ENCODE assay signal across 18 mouse cellular contexts in the genomic region with DNA sequence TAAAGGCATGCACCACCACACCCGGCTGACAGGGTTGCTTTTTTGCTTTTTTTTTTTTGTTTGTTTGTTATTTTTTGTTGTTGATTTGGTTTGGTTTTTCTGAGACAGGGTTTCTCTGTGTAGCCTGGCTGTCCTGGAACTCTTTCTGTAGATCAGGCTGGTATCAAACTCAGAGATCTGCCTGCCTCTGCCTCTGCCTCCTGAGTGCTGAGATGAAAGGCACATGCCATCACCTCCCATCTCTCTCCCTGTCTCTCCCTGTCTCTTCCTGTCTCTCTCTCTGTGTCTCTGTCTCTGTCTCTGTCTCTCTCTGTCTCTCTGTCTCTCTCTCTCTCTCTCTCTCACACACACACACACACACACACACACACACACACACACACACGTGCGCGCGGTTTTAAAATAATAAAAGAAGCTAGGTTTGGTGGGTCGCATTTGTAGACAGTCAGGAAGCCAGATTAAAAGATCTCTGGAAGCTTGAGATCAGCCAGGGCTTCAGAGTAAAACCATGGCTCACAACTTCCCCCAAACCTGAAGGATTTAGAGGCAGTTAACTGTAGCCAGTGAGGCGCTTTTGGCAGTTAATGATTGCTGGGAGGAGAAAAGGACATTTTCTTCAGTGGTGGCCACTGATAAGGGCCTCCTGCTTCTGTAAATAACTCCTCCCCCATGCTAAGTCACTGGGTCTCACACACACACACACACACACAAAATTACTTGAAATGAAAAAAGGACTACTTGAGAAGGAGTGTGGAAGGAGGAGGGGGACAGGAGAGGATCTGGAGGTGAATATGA. TPM values are rescaled to one million over a fixed set of nuclear protein-coding genes. Genes with fewer than 3 reads are reported as not detected.
A peak's percentile ranks its signal among the peaks of the same experiment; 100 is the strongest.
DNase-seq lines count a peak whose midpoint lies in the region; ATAC-seq and TF ChIP-seq lines count a peak whose summit lies in the region.
"Had no signal": no experiment of that assay in that cellular context is flagged by ENCODE, and none has a peak within 500 bp of the region (broad histone marks: within the 10 kb centered on the region; RNA-seq: fewer than 3 reads in every experiment).

No protein-coding gene starts in this region.

- H3K27me3 ChIP-seq in liver, embryonic 14.5 days (ENCODE audit: control insufficient read depth, insufficient read depth, low read length), result no peaks in the 10 kb centered on the region
- no peaks in the 10 kb centered on the region for H3K27me3 ChIP-seq in midbrain, embryonic 10.5 days (ENCODE audit: low read depth, poor library complexity, severe bottlenecking)
- H3K27me3 ChIP-seq in hindbrain, embryonic 14.5 days (ENCODE audit: control insufficient read depth, insufficient read depth, low read length), result no peaks in the 10 kb centered on the region
- H3K27me3 ChIP-seq: CH12.LX; embryonic facial prominence, embryonic 12.5 days; heart, embryonic 13.5 days; neural tube, embryonic 12.5 days had no signal

- WGBS in liver, embryonic 14.5 days (ENCODE audit: insufficient replicate concordance), result 19% methylated on average over 7 of the region's 7 CpGs
- WGBS in midbrain, embryonic 10.5 days, result 69% methylated on average over 7 of the region's 7 CpGs
- WGBS in hindbrain, embryonic 14.5 days, result 84% methylated on average over 7 of the region's 7 CpGs

- peak; percentile 11 for DNase-seq in spleen, adult 12 weeks (ENCODE audit: low spot score)
- no peak for DNase-seq in spleen, postnatal 14 days (ENCODE audit: low spot score in 2 of 2)
- DNase-seq in liver, embryonic 14.5 days (ENCODE audit: low read depth in 3 of 3, low spot score in 3 of 3), result peak; percentile 62 to 68 (median 64)
- DNase-seq in midbrain, embryonic 10.5 days (ENCODE audit: low spot score), result no peak
- no peak for DNase-seq in hindbrain, embryonic 14.5 days (ENCODE audit: low spot score)
- DNase-seq in layer of hippocampus, postnatal 14 days (ENCODE audit: low spot score in 2 of 2), result no peak
- DNase-seq: cerebellum, adult 11 months; cerebellum, postnatal 36 days; gastrocnemius, postnatal 36 days; kidney, postnatal 4 days; lung, adult 18-20 months had no signal

- H3K4me2 ChIP-seq in liver, embryonic 14.5 days (ENCODE audit: low read depth), result peak overlapping the region; percentile 57
- no peak overlapping the region for H3K4me2 ChIP-seq in hindbrain, embryonic 14.5 days (replicated peaks)
- H3K4me2 ChIP-seq: embryonic facial prominence, embryonic 12.5 days; heart, embryonic 13.5 days; neural tube, embryonic 12.5 days had no signal

- peak; percentile 83 for TF ChIP-seq EP300 in liver, embryonic 14.5 days (IDR thresholded peaks at IDR 0.05; ENCODE audit: low read depth)

- peaks cover 16 to 35% of the 10 kb centered on the region in 2 experiments for H3K4me1 ChIP-seq in liver, embryonic 14.5 days (replicated peaks; ENCODE audit: control insufficient read depth in 2 of 2, insufficient read depth in 2 of 2, low read length in 1 of 2)
- H3K4me1 ChIP-seq in midbrain, embryonic 10.5 days, result no peaks in the 10 kb centered on the region
- no peaks in the 10 kb centered on the region for H3K4me1 ChIP-seq in hindbrain, embryonic 14.5 days (replicated peaks; ENCODE audit: control insufficient read depth, insufficient read depth, low read length)
- H3K4me1 ChIP-seq: embryonic facial prominence, embryonic 12.5 days; heart, embryonic 13.5 days; neural tube, embryonic 12.5 days had no signal

- peak overlapping the region; percentile 57 for H3K9ac ChIP-seq in liver, embryonic 14.5 days (replicated peaks)
- no peak overlapping the region for H3K9ac ChIP-seq in hindbrain, embryonic 14.5 days
- H3K9ac ChIP-seq: embryonic facial prominence, embryonic 12.5 days; heart, embryonic 13.5 days; neural tube, embryonic 12.5 days had no signal

- peak; percentile 95 for ATAC-seq in erythroblast, adult 5-6 weeks (replicated peaks; ENCODE audit: low FRiP score, poor library complexity, severe bottlenecking)
- ATAC-seq in liver, embryonic 14.5 days (ENCODE audit: insufficient read depth), result peak; percentile 88
- no peak for ATAC-seq in hindbrain, embryonic 14.5 days (ENCODE audit: low FRiP score)
- ATAC-seq: inflammation-experienced regulatory T-cells, adult 6 months had no signal

- no peak overlapping the region for H3K4me3 ChIP-seq in liver, embryonic 14.5 days (ENCODE audit: insufficient read depth in 1 of 2, low read depth in 2 of 2, low read length in 2 of 2)
- H3K4me3 ChIP-seq in midbrain, embryonic 10.5 days, result no peak overlapping the region
- H3K4me3 ChIP-seq in hindbrain, embryonic 14.5 days (replicated peaks; ENCODE audit: low read length), result no peak overlapping the region
- H3K4me3 ChIP-seq: embryonic facial prominence, embryonic 12.5 days; heart, embryonic 13.5 days; neural tube, embryonic 12.5 days had no signal

- H3K9me3 ChIP-seq in liver, embryonic 14.5 days (ENCODE audit: control insufficient read depth, low read length), result no peaks in the 10 kb centered on the region
- 0 out of 2 replicates have a peak, but pooled peaks cover 5% of the 10 kb centered on the region for H3K9me3 ChIP-seq in midbrain, embryonic 10.5 days (replicated peaks)
- H3K9me3 ChIP-seq in hindbrain, embryonic 14.5 days (ENCODE audit: control insufficient read depth, low read length), result no peaks in the 10 kb centered on the region
- H3K9me3 ChIP-seq: embryonic facial prominence, embryonic 12.5 days; heart, embryonic 13.5 days; neural tube, embryonic 12.5 days had no signal

- H3K36me3 ChIP-seq in liver, embryonic 14.5 days (replicated peaks; ENCODE audit: control insufficient read depth, insufficient read depth, low read depth), result no peaks in the 10 kb centered on the region; the same call in 1 of the 2 replicates
- peaks cover 10% of the 10 kb centered on the region for H3K36me3 ChIP-seq in midbrain, embryonic 10.5 days
- peaks cover 6% of the 10 kb centered on the region for H3K36me3 ChIP-seq in hindbrain, embryonic 14.5 days (replicated peaks; ENCODE audit: control insufficient read depth, insufficient read depth)

- peak overlapping the region; percentile 96 for H3K27ac ChIP-seq in liver, embryonic 14.5 days
- H3K27ac ChIP-seq in midbrain, embryonic 10.5 days (replicated peaks), result no peak overlapping the region
- H3K27ac ChIP-seq in hindbrain, embryonic 14.5 days, result no peak overlapping the region
- H3K27ac ChIP-seq: embryonic facial prominence, embryonic 12.5 days; heart, embryonic 13.5 days; macrophage; neural tube, embryonic 12.5 days had no signal

- TF ChIP-seq CTCF in liver, embryonic 14.5 days (IDR thresholded peaks at IDR 0.05; ENCODE audit: low read depth), result no peak

RNA-seq across cellular contexts. Expression of gene Gripap1, which starts 10.9 kb away (rescaled TPM):
- 146 and 177 TPM in 2 replicates for total RNA-seq in erythroblast, adult 5-6 weeks (2015; ENCODE audit: low replicate concordance)
- 200 and 207 TPM in 2 replicates for total RNA-seq in erythroblast, adult 5-6 weeks (2017; ENCODE audit: low replicate concordance)
- polyA plus RNA-seq in liver, embryonic 14.5 days (2012; rRNA removed), result 23.3 and 31.3 TPM in 2 replicates
- polyA plus RNA-seq in liver, embryonic 14.5 days (2014; fragmentation: Nextera tagmentation; extraction: Ambion mirVana), result 17.7 and 19.7 TPM in 2 replicates
- polyA plus RNA-seq in midbrain, embryonic 10.5 days (2016; fragmentation: Nextera tagmentation; extraction: Ambion mirVana), result 47.3 and 58.8 TPM in 2 replicates
- polyA plus RNA-seq in hindbrain, embryonic 14.5 days (2014; fragmentation: Nextera tagmentation; extraction: Ambion mirVana), result 50.5 and 56.8 TPM in 2 replicates
- total RNA-seq in layer of hippocampus, postnatal 14 days (2021), result 10 to 100 TPM; 88.1 to 98.9 TPM

RNA-seq across cellular contexts. Expression of gene Tfe3, which starts 16.3 kb away (rescaled TPM):
- 16.1 and 20.2 TPM in 2 replicates for total RNA-seq in erythroblast, adult 5-6 weeks (2015; ENCODE audit: low replicate concordance)
- 7.1 and 18.2 TPM in 2 replicates for total RNA-seq in erythroblast, adult 5-6 weeks (2017; ENCODE audit: low replicate concordance)
- polyA plus RNA-seq in liver, embryonic 14.5 days (2012; rRNA removed), result 4.6 and 4.7 TPM in 2 replicates
- polyA plus RNA-seq in liver, embryonic 14.5 days (2014; fragmentation: Nextera tagmentation; extraction: Ambion mirVana), result 5.7 and 7.3 TPM in 2 replicates
- polyA plus RNA-seq in midbrain, embryonic 10.5 days (2016; fragmentation: Nextera tagmentation; extraction: Ambion mirVana), result 27.9 and 35.8 TPM in 2 replicates
- polyA plus RNA-seq in hindbrain, embryonic 14.5 days (2014; fragmentation: Nextera tagmentation; extraction: Ambion mirVana), result 18.6 and 20.9 TPM in 2 replicates
- total RNA-seq in layer of hippocampus, postnatal 14 days (2021), result 10 to 100 TPM; 31.7 to 34.4 TPM

RNA-seq across cellular contexts. Expression of gene Ccdc120, which starts 27.9 kb away (rescaled TPM):
- not detected in 2 replicates for total RNA-seq in erythroblast, adult 5-6 weeks (2015; ENCODE audit: low replicate concordance)
- total RNA-seq in erythroblast, adult 5-6 weeks (2017; ENCODE audit: low replicate concordance), result 1.8 TPM in 1 of 2 replicates, not detected in the other
- polyA plus RNA-seq in liver, embryonic 14.5 days (2012; rRNA removed), result 1.4 and 2.0 TPM in 2 replicates
- polyA plus RNA-seq in liver, embryonic 14.5 days (2014; fragmentation: Nextera tagmentation; extraction: Ambion mirVana), result 1.5 and 2.3 TPM in 2 replicates
- 17.0 and 17.6 TPM in 2 replicates for polyA plus RNA-seq in midbrain, embryonic 10.5 days (2016; fragmentation: Nextera tagmentation; extraction: Ambion mirVana)
- polyA plus RNA-seq in hindbrain, embryonic 14.5 days (2014; fragmentation: Nextera tagmentation; extraction: Ambion mirVana), result 61.4 and 65.0 TPM in 2 replicates
- 10 to 100 TPM; 15.5 to 19.6 TPM for total RNA-seq in layer of hippocampus, postnatal 14 days (2021)

RNA-seq across cellular contexts. Expression of gene Kcnd1, which starts 43.4 kb away (rescaled TPM):
- 4.8 and 5.4 TPM in 2 replicates for total RNA-seq in erythroblast, adult 5-6 weeks (2015; ENCODE audit: low replicate concordance)
- total RNA-seq in erythroblast, adult 5-6 weeks (2017; ENCODE audit: low replicate concordance), result 3.6 and 4.5 TPM in 2 replicates
- polyA plus RNA-seq in liver, embryonic 14.5 days (2012; rRNA removed), result 0.37 and 0.43 TPM in 2 replicates
- 0.19 TPM in 2 replicates for polyA plus RNA-seq in liver, embryonic 14.5 days (2014; fragmentation: Nextera tagmentation; extraction: Ambion mirVana)
- polyA plus RNA-seq in midbrain, embryonic 10.5 days (2016; fragmentation: Nextera tagmentation; extraction: Ambion mirVana), result 0.59 and 1.1 TPM in 2 replicates
- 4.1 and 5.0 TPM in 2 replicates for polyA plus RNA-seq in hindbrain, embryonic 14.5 days (2014; fragmentation: Nextera tagmentation; extraction: Ambion mirVana)
- 10 to 100 TPM in 1 of 2 experiments, 1 to 10 TPM in 1; 9.8 to 10.0 TPM for total RNA-seq in layer of hippocampus, postnatal 14 days (2021)

RNA-seq across cellular contexts. Expression of gene Praf2, which starts 50.4 kb away (rescaled TPM):
- 4.8 and 10.0 TPM in 2 replicates for total RNA-seq in erythroblast, adult 5-6 weeks (2015; ENCODE audit: low replicate concordance)
- 1.5 and 2.8 TPM in 2 replicates for total RNA-seq in erythroblast, adult 5-6 weeks (2017; ENCODE audit: low replicate concordance)
- 4.3 and 5.7 TPM in 2 replicates for polyA plus RNA-seq in liver, embryonic 14.5 days (2012; rRNA removed)
- polyA plus RNA-seq in liver, embryonic 14.5 days (2014; fragmentation: Nextera tagmentation; extraction: Ambion mirVana), result 4.0 and 6.6 TPM in 2 replicates
- polyA plus RNA-seq in midbrain, embryonic 10.5 days (2016; fragmentation: Nextera tagmentation; extraction: Ambion mirVana), result 85.9 and 90.5 TPM in 2 replicates
- polyA plus RNA-seq in hindbrain, embryonic 14.5 days (2014; fragmentation: Nextera tagmentation; extraction: Ambion mirVana), result 129 and 139 TPM in 2 replicates
- total RNA-seq in layer of hippocampus, postnatal 14 days (2021), result 100 to 1,000 TPM in 1 of 2 experiments, 10 to 100 TPM in 1; 98.2 to 107 TPM

Comparison
In these comparisons a context has a peak if more than half of its experiments do, and no peak if none do; other contexts are left out.
1. DNase-seq: peak in spleen, adult 12 weeks (single experiment) and liver, embryonic 14.5 days (3 of 3); none in spleen, postnatal 14 days (0 of 2), midbrain, embryonic 10.5 days (single experiment), hindbrain, embryonic 14.5 days (single experiment) and layer of hippocampus, postnatal 14 days (0 of 2).